Mouse (Mus musculus) heart, adult 2 months (tissue): ENCODE measurements at regions not wholly inside any gene's neighbourhood (a gene's known extent, or its start where the extent isn't known, plus 50 kb on each side); places are given as distances from the start of the nearest gene placed in this dataset.

Source experiments
- CTCF ChIP-seq: fragments of 200-600 bp; IDR thresholded peaks from 2 replicates; pipeline ENCODE4 v1.8.1; 2022; ENCODE audit warnings: antibody characterized with exemption, mild to moderate bottlenecking, moderate library complexity
- EP300 ChIP-seq: fragments of 200-500 bp; IDR thresholded peaks from 2 replicates; pipeline ENCODE4 v1.6.1; 2011; ENCODE audit warnings: low read depth, low read length, control low read depth; ENCODE audit not compliant: insufficient read depth
- POLR2A ChIP-seq: fragments of 200-500 bp; IDR thresholded peaks from 2 replicates; pipeline ENCODE4 v1.6.1; 2011; ENCODE audit warnings: mild to moderate bottlenecking, low read depth, low read length, control low read depth; ENCODE audit not compliant: insufficient read depth

DNA sequence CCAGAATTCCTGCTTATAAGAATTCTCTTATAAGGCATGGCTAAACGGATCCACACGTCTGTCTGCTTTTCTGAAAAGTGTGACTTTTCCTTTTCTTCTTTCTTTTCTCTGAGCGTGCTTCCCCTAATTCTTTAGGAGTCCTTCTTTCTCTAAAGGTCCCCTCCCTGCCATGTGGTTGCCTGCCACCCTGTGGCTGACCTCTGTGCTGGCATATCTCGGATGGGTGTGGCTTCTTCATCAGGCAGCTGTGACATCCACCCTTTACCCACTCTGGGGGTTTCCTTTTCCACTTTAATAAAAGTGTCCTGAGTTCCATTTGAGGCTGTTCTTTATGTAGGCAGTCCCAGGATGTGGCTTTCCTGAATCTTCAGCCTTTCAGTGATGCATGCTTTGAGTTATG is 280.7 kb downstream of the Diras2 start:
- TF ChIP-seq POLR2A (no peak), CTCF (peak; percentile 53), EP300 (no peak)
